Mouse (Mus musculus): Measurements from ENCODE around the gene Farsb.

DNA sequence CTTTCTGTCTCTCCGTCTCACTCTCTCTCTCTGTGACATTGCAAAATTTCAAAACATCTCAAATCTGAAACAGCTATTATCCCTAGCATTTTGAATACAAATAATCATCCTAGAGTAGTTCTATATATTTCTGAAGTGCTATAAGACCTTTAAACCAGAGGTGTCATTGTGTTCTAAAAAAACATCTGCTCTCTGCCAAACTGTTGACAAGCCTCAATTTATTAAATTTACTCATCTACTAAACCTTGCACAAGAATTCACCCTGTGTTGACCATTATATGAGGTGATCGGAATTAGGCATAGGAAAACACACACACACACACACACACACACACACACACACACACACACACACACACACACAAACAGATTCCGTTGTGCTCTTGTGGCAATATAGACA is 113.6 kb downstream of the Farsb start:
- TF ChIP-seq POLR2A (IDR thresholded peaks at IDR 0.05; ENCODE audit: low read depth, low read length) (no peak), CTCF (IDR thresholded peaks at IDR 0.05; ENCODE audit: borderline replicate concordance, insufficient read depth, low read length) (no peak)

All from embryonic fibroblast, embryonic 13.5 days (primary cell).